Mouse (Mus musculus) Patski (cell line): ENCODE data around the gene Lrriq3. TPM values are rescaled to one million over a fixed set of nuclear protein-coding genes. Genes with fewer than 3 reads are reported as not detected.
A peak's percentile ranks its signal among the peaks of the same experiment; 100 is the strongest.

Experiments
- ATAC-seq: fragments of 100-300 bp; one replicate; pipeline ENCODE4 v1.8.0; 2021
- CTCF ChIA-PET: fragments of 350-600 bp; sonication (Branson Sonifier 250); formaldehyde crosslinking; loops from one replicate; lab custom pipeline; 2022; ENCODE audit warnings: inconsistent platforms; lab: Charles Lee
- POLR2A ChIA-PET: fragments of 350-600 bp; sonication (Branson Sonifier 250); formaldehyde crosslinking; loops from one replicate; lab custom pipeline; 2022; ENCODE audit warnings: antibody characterized with exemption, inconsistent platforms; lab: Charles Lee
- DNase-seq: peaks from one replicate; pipeline ENCODE4 v3.0.0-alpha.2; 2011; ENCODE audit warnings: low read depth, low spot score
- H3K27me3 ChIP-seq: fragments of 371-371 bp; one replicate; pipeline ENCODE4 v1.5.1; 2021
- CTCF ChIP-seq: fragments of 100-300 bp; IDR thresholded peaks from one replicate; pipeline ENCODE4 v1.5.1; 2021
- in situ Hi-C: fragments of 300-500 bp; cut with MboI; formaldehyde crosslinking; loops from 3 replicates; pipeline ENCODE4 v1.11.1; 2018; ENCODE audit warnings: low pct_unique_long_range_greater_than_20kb, mixed read lengths
- polyA plus RNA-seq: library from polyadenylated mRNA; unstranded; gene quantifications from one replicate; pipeline ENCODE4 v1.2.3, GENCODE M21; 2021

The Lrriq3 gene
- polyA plus RNA-seq, 1 experiment from 2014 or later: 3.0 TPM

DNA sequence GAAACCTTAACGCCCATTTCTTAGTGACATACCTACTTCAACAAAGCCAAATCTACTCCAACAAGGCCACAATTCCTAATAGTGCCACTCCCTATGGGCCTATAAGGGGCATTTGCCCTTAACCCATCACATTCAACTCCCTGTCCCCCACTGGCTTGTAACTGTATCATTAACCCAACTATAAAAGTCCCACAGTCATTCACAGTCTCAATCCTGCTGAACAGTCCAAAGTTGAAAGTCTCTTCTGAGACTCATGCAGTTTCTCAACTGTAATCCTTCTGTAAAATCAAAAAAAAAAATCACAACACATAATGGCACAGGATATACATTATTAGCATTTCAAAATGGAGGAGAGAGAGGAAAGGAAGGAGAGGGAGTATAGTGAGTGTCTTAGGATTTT, 6.0 kb downstream of the Lrriq3 start:
- no peak for ATAC-seq
- no peaks in the 10 kb centered on the region for H3K27me3 ChIP-seq
- no peak for DNase-seq
- ChIA-PET CTCF (interaction anchor here (0.6 kb wide), 1 partner anchor 578 kb away, joined by 3 read pairs; no protein-coding TSS in a partner anchor), POLR2A (no interaction called here)
- TF ChIP-seq CTCF: no peak
- in situ Hi-C loops: loop anchor here (10.0 to 25.0 kb wide), 2 partner anchors 504 to 1187 kb away; partner anchors contain the start of genes Cryz, Msh4, Rabggtb and Tyw3

DNA sequence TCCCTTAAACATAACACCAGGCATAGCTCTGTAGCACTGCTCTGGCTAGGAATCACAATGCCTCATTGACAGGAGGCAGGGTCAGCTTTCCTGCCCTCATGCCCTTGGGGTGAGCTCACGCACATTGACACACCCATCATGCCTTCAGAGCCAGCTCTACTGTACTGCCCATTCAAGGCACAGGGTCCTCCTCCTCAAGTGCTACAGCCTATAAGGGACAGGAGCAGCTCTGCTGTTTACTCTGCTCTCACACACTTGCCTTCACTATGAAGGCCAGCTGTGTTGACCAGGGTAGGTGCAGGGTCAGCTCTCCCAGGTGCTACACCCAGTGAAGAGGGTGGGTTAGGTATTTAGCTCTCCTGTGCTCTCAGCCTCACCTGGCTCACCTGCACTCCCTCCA, 12.7 kb downstream of the Lrriq3 start:
- no peak for TF ChIP-seq CTCF
- ChIA-PET POLR2A (no interaction called here), CTCF (interaction anchor here (1.4 kb wide), 1 partner anchor 9 kb away, joined by 5 read pairs; no protein-coding TSS in a partner anchor)
- DNase-seq (no peak), ATAC-seq (peak; percentile 60)
- peaks cover 10% of the 10 kb centered on the region for H3K27me3 ChIP-seq
- in situ Hi-C loops: no loop called here

DNA sequence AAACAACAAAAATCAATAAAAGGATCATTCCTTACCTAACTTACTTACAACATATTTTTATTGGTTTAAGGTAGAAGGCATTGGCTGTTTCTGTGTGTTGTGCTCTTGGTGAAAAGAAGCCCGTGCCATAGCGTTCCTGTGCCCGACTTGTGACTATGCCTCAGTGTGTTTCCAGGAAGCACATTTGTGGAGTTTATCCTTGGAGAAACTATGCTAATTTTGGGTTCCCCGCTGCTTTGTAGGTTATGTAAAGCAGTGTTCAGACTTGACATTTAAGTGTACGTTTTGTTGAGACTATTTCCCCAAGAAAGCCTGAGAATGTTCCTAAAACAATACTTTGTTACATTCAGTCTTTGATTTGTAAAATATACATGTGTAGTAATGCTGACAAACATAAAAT, 44.5 kb downstream of the Lrriq3 start:
- POLR2A ChIA-PET: no interaction called here
- CTCF ChIA-PET: no interaction called here
- in situ Hi-C loops: no loop called here
- H3K27me3 ChIP-seq: no peaks in the 10 kb centered on the region
- no peak for ATAC-seq
- DNase-seq: no peak
- TF ChIP-seq CTCF: no peak

DNA sequence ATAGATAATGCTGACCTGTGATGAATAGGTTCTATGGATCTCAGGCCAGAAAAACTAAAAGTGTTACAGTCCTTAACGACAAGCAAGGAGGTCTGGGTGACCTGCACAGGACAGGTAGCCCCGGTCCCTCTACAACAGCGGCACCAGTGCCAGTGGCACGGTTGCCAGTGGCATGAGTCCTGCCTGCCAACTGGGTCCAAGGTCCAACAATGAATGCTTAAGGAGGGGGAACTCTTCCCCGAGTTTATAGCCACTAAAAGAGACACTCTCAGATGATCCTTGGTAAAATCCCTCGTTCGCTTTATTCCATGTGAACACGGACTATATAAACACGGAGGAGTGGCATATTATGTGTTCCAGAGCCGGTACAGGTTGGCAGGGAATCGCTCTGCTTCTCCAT, 47.8 kb downstream of the Lrriq3 start:
- ChIA-PET POLR2A (no interaction called here), CTCF (no interaction called here)
- in situ Hi-C loops: no loop called here
- H3K27me3 ChIP-seq: no peaks in the 10 kb centered on the region
- no peak for DNase-seq
- no peak for ATAC-seq
- TF ChIP-seq CTCF: no peak

DNA sequence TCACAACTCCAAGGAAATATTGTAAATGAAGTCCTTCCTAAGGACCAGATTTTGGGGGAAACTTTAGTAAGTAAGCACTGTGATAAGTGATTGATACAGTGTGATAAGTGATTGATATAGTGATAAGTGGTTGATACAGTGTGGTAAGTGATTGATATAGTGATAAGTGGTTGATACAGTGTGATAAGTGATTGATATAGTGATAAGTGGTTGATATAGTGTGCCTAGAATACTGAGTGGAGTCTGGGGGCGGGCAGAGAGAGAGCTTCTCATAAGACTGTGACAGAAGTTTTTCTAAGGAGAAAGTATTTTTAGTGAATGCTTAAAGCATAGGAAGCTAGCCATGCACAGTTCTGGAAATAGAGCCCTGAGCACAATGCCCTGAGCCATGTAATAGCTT, 51.1 kb downstream of the Lrriq3 start:
- no peaks in the 10 kb centered on the region for H3K27me3 ChIP-seq
- DNase-seq (no peak), ATAC-seq (no peak)
- ChIA-PET CTCF (interaction anchor here (0.9 kb wide), 1 partner anchor 9 kb away, joined by 3 read pairs; no protein-coding TSS in a partner anchor), POLR2A (no interaction called here)
- in situ Hi-C loops: no loop called here
- no peak for TF ChIP-seq CTCF

DNA sequence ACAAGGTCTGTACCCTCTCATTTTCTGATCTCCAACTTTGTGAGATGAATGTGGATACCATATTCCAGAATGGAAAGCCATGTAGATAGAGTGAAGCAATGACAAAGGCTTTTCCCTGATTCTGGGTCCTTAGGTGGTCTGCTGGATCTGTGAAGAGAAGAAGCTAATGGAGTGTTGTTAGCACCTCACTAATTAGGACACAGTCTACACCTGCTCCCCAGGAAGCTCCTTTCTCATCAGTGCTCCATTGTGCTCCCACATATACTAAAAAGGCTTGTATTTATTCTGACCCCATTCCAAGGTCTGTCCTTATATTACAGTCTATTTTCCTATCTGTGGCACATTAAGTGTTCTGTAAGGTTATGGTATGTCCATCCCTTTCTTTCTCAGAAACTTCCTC, 68.6 kb downstream of the Lrriq3 start:
- no peaks in the 10 kb centered on the region for H3K27me3 ChIP-seq
- DNase-seq (no peak), ATAC-seq (no peak)
- CTCF ChIA-PET: no interaction called here
- POLR2A ChIA-PET: no interaction called here
- in situ Hi-C loops: no loop called here
- TF ChIP-seq CTCF: no peak

DNA sequence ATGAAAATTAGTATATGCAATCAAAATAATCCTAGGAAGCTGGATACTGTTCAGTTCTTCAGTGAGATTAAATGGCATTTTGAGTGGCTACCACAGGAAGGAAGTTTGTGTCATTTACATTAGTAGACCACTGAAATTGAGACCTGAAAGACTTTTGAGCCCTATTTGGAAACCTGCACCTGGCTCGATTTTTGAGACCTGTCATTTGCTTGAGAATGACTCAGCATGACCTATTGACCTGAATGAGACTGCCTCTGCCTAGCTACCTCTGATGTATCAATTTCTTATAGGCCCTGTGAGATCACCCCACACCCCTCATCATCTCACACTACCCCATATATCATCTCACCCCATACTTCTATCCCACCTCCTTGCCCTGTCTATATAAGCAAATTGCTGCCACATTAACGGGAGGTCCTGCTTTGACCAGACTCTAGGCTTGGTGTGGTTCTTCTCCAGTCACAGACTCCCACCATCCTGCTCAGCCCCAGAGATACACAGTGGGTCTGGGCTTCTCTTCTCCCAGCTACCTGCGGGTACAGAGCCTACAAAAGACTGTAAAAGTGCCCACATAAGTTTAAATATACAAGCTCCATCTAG, 87.2 kb downstream of the Lrriq3 start:
- TF ChIP-seq CTCF: no peak
- ATAC-seq: no peak
- peaks cover 5% of the 10 kb centered on the region for H3K27me3 ChIP-seq
- in situ Hi-C loops: no loop called here
- DNase-seq: no peak
- POLR2A ChIA-PET: interaction anchor here (0.7 kb wide), 1 partner anchor 24 kb away, joined by 3 read pairs; no protein-coding TSS in a partner anchor
- CTCF ChIA-PET: interaction anchor here (0.8 to 2.1 kb wide), 4 partner anchors 9 to 14 kb away, joined by 3 to 5 read pairs (median 4); no protein-coding TSS in a partner anchor

DNA sequence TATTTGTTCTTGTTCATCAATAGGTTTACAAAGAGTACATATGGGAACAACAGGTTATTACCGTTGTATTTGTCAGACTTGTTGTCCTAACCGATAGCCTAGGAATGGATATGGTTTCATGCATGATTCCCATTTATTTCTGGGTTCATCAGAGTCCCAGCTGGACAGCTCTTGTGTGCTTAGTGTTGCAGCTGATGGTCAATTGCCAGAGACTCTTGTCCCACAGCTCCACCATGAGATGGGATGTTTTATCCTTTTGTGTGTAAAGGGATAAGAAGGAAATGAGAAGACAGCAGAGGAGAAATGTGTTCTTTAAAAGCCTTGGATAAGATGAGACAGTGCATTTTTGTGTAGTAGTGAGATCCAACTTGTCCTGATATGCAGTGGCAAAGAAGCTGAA, 93.2 kb downstream of the Lrriq3 start:
- ATAC-seq (no peak), DNase-seq (no peak)
- in situ Hi-C loops: no loop called here
- H3K27me3 ChIP-seq: peaks cover 5% of the 10 kb centered on the region
- POLR2A ChIA-PET: no interaction called here
- TF ChIP-seq CTCF: no peak
- CTCF ChIA-PET: no interaction called here

DNA sequence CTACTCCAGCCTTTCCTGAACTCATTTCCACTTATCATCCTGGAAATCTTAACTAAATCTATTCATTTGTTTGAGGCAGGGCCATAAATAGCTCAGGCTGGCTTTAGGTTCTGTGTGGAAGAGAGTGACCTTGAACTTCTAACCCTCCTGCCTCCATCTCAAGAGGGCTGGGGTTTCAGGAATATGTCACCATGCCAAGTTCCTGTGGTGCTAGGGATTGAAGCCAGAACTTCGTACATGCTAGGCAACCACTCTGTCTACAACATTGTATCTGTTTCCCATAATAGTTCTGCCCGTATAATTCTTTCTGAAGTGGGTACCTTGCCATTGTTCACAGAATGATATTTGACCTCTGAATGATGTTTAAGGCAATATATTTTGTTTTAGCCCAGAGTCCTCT, 95.6 kb downstream of the Lrriq3 start:
- ATAC-seq: no peak
- ChIA-PET CTCF (no interaction called here), POLR2A (no interaction called here)
- no peak for DNase-seq
- TF ChIP-seq CTCF: no peak
- H3K27me3 ChIP-seq: peaks cover 4% of the 10 kb centered on the region
- in situ Hi-C loops: no loop called here

DNA sequence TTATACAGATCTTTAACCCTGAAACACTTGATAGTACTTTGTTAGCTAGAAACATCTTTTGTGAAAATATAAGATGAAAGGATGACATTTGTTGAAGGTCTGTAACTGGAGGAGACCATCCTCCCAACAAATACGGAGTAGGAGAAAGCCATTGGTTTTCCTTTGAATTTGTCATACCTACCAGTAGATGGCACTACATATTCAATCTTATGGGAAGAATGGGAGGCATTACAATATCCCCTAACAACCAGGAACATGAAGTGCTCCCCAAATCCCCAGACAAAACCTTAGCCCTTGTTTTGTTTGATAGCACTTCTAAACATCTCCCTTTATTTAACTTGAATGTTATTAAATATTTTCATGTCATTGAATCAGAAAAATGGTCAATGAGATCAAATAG, 141.7 kb downstream of the Lrriq3 start:
- in situ Hi-C loops: no loop called here
- ATAC-seq (no peak), DNase-seq (no peak)
- TF ChIP-seq CTCF: no peak
- no peaks in the 10 kb centered on the region for H3K27me3 ChIP-seq
- CTCF ChIA-PET: no interaction called here
- POLR2A ChIA-PET: no interaction called here

DNA sequence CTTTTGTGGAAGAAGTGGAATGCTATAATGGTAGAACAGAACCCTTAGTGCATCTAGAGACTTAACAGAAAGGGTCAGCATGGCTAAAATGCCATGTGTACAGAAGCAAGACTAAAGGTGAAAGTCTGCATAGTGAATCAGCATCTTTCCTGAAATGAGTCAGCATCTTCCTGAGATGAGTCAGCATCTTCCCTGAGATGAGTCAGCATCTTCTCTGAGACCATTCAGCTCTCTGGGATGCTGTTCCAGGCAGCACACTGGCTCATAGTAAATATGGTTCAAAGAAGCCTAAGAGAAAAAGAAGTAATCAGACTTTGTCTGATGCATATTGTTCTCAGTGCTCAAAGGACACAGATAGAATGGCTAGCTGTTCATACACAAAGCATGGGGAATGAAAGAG, 142.3 kb downstream of the Lrriq3 start:
- ATAC-seq (no peak), DNase-seq (no peak)
- in situ Hi-C loops: no loop called here
- no peak for TF ChIP-seq CTCF
- H3K27me3 ChIP-seq: no peaks in the 10 kb centered on the region
- ChIA-PET CTCF (no interaction called here), POLR2A (no interaction called here)

Other genes with a start within 250 kb of the Lrriq3 start
- gene Tnni3k, start 38.0 kb upstream of the Lrriq3 start, polyA plus RNA-seq: not detected
- 23.8 TPM for gene Fpgt, start within 50 bp of the Lrriq3 start, polyA plus RNA-seq